Mouse (Mus musculus): ENCODE data around the gene Snd1.

Gene Snd1

GRCm38 (mm10) chr6:28471284-28472035 is 3.5 kb upstream of the Snd1 start:
- TF ChIP-seq GATA4 (IDR thresholded peaks at IDR 0.05; ENCODE audit: insufficient replicate concordance, low read length), result no peak

GRCm38 (mm10) chr6:28474211-28474610 is 728 bp upstream of the Snd1 start:
- TF ChIP-seq GATA4 (IDR thresholded peaks at IDR 0.05; ENCODE audit: insufficient replicate concordance, low read length), result no peak

GRCm38 (mm10) chr6:28479865-28480751 is 5.2 kb downstream of the Snd1 start:
- peak; percentile 49; the same call in 1 of the 2 replicates for TF ChIP-seq GATA4 (IDR thresholded peaks at IDR 0.05; ENCODE audit: insufficient replicate concordance, low read length)

- TF ChIP-seq GATA4 (IDR thresholded peaks at IDR 0.05; ENCODE audit: insufficient replicate concordance, low read length), result no peak
Measured at GRCm38 (mm10) chr6:28480752-28481492, 6.0 kb downstream of the Snd1 start.

GRCm38 (mm10) chr6:28482711-28483315 is 7.9 kb downstream of the Snd1 start:
- no peak for TF ChIP-seq GATA4 (IDR thresholded peaks at IDR 0.05; ENCODE audit: insufficient replicate concordance, low read length)

GRCm38 (mm10) chr6:28486008-28486407 is 11.1 kb downstream of the Snd1 start:
- no peak for TF ChIP-seq GATA4 (IDR thresholded peaks at IDR 0.05; ENCODE audit: insufficient replicate concordance, low read length)

- no peak for TF ChIP-seq GATA4 (IDR thresholded peaks at IDR 0.05; ENCODE audit: insufficient replicate concordance, low read length)
Measured at GRCm38 (mm10) chr6:28486471-28486870, 11.5 kb downstream of the Snd1 start.

GRCm38 (mm10) chr6:28486905-28487304 is 12.0 kb downstream of the Snd1 start:
- TF ChIP-seq GATA4 (IDR thresholded peaks at IDR 0.05; ENCODE audit: insufficient replicate concordance, low read length), result no peak

GRCm38 (mm10) chr6:28488204-28488851 is 13.4 kb downstream of the Snd1 start:
- TF ChIP-seq GATA4 (IDR thresholded peaks at IDR 0.05; ENCODE audit: insufficient replicate concordance, low read length), result no peak

- TF ChIP-seq GATA4 (IDR thresholded peaks at IDR 0.05; ENCODE audit: insufficient replicate concordance, low read length), result no peak
Measured at GRCm38 (mm10) chr6:28490612-28491011, 15.7 kb downstream of the Snd1 start.

GRCm38 (mm10) chr6:28491198-28491597 is 16.3 kb downstream of the Snd1 start:
- no peak for TF ChIP-seq GATA4 (IDR thresholded peaks at IDR 0.05; ENCODE audit: insufficient replicate concordance, low read length)

- peak; percentile 74; the same call in 1 of the 2 replicates for TF ChIP-seq GATA4 (IDR thresholded peaks at IDR 0.05; ENCODE audit: insufficient replicate concordance, low read length)
Measured at GRCm38 (mm10) chr6:28497837-28498236, 22.9 kb downstream of the Snd1 start.

- TF ChIP-seq GATA4 (IDR thresholded peaks at IDR 0.05; ENCODE audit: insufficient replicate concordance, low read length), result no peak
Measured at GRCm38 (mm10) chr6:28502576-28502975, 27.6 kb downstream of the Snd1 start.

- no peak for TF ChIP-seq GATA4 (IDR thresholded peaks at IDR 0.05; ENCODE audit: insufficient replicate concordance, low read length)
Measured at GRCm38 (mm10) chr6:28503148-28503547, 28.2 kb downstream of the Snd1 start.

All from liver, adult (tissue).